Mouse (Mus musculus): Measurements from ENCODE around the gene Ptprn2.

GRCm38 (mm10) chr12:117169670-117170069 lies 684.1 kb downstream of the Ptprn2 start:
- TF ChIP-seq CTCF (IDR thresholded peaks at IDR 0.05; ENCODE audit: low read depth, low read length) (no peak), EP300 (IDR thresholded peaks at IDR 0.05; ENCODE audit: insufficient read depth, low read depth, low read length) (no peak), POLR2A (IDR thresholded peaks at IDR 0.05; ENCODE audit: insufficient read depth, low read length) (no peak)

Measured in ES-Bruce4 (cell line).